Mouse (Mus musculus) spleen, adult 2 months (tissue): ENCODE data around the gene Drc3.

Source experiments
- CTCF ChIP-seq: fragments of 200-500 bp; IDR thresholded peaks from 2 replicates; pipeline ENCODE4 v1.5.1; 2011; ENCODE audit warnings: mild to moderate bottlenecking, inconsistent platforms; ENCODE audit not compliant: insufficient read depth, insufficient read length, insufficient replicate concordance; ENCODE audit errors: extremely low read depth
- POLR2A ChIP-seq: fragments of 200-500 bp; IDR thresholded peaks from 2 replicates; pipeline ENCODE4 v1.6.1; 2011; ENCODE audit warnings: low read depth, low read length, inconsistent platforms

DNA sequence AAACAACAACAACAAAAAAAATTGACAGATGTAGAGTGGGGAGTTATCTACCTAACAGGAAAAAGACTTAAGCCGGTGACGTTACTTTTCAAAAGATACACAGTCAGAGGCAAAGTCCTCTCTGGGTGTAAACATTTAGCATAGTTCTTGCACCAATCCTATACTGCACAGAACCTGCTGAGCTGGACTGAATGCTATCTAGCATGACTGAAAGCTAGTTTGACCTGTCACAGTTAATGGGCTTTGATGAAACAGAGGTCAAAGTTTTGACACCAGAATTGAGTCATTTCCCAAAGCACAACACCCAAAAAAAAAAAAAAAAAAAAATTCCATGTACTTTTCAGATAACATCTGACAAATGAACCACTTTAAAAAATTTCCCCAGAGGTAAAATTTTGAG is 2.8 kb downstream of the Drc3 start:
- TF ChIP-seq POLR2A (no peak), CTCF (no peak)
